Mouse (Mus musculus): ENCODE data around the gene Rapgefl1.

Rapgefl1 gene

GRCm38 (mm10) chr11:98863028-98863750 is 26.6 kb downstream of the Rapgefl1 start, which contains the start of gene Wipf2:
TSS of gene Wipf2 (plus strand) at chr11:98863638.
- peak; percentile 96 for DNase-seq

- peak; percentile 72 for DNase-seq
These were observed 27.3 kb downstream of the Rapgefl1 start for GRCm38 (mm10) chr11:98863751-98864429.

- peak; percentile 64 for DNase-seq
These were observed 30.7 kb downstream of the Rapgefl1 start for GRCm38 (mm10) chr11:98867293-98867692.

- DNase-seq: no peak
These were observed 33.3 kb downstream of the Rapgefl1 start for GRCm38 (mm10) chr11:98869906-98870305.

- DNase-seq: no peak
These were observed 34.2 kb downstream of the Rapgefl1 start for GRCm38 (mm10) chr11:98870791-98871190.

GRCm38 (mm10) chr11:98871416-98871815 is 34.8 kb downstream of the Rapgefl1 start:
- DNase-seq: no peak

GRCm38 (mm10) chr11:98872040-98872439 is 35.5 kb downstream of the Rapgefl1 start:
- DNase-seq: peak; percentile 72

- no peak for DNase-seq
These were observed 37.3 kb downstream of the Rapgefl1 start for GRCm38 (mm10) chr11:98873900-98874299.

- no peak for DNase-seq
These were observed 40.4 kb downstream of the Rapgefl1 start for GRCm38 (mm10) chr11:98877001-98877400.

- DNase-seq: no peak
These were observed 51.1 kb downstream of the Rapgefl1 start for GRCm38 (mm10) chr11:98887703-98888102.

- no peak for DNase-seq
These were observed 52.5 kb downstream of the Rapgefl1 start for GRCm38 (mm10) chr11:98889077-98889476.

GRCm38 (mm10) chr11:98889977-98890376 is 53.4 kb downstream of the Rapgefl1 start:
- DNase-seq: no peak

GRCm38 (mm10) chr11:98892426-98892825 is 55.8 kb downstream of the Rapgefl1 start:
- DNase-seq: no peak

- no peak for DNase-seq
These were observed 64.0 kb downstream of the Rapgefl1 start for GRCm38 (mm10) chr11:98900529-98901125.

GRCm38 (mm10) chr11:98902621-98903245 is 66.1 kb downstream of the Rapgefl1 start:
- DNase-seq: no peak

Measured in cerebellum, adult 9-10 months (tissue).